Mouse (Mus musculus) thymus, postnatal 25 days (tissue): ENCODE measurements around the gene Utrn.

Source experiments
- DNase-seq: peaks from one replicate; pipeline ENCODE4 v3.0.0; 2022

Utrn gene

DNA sequence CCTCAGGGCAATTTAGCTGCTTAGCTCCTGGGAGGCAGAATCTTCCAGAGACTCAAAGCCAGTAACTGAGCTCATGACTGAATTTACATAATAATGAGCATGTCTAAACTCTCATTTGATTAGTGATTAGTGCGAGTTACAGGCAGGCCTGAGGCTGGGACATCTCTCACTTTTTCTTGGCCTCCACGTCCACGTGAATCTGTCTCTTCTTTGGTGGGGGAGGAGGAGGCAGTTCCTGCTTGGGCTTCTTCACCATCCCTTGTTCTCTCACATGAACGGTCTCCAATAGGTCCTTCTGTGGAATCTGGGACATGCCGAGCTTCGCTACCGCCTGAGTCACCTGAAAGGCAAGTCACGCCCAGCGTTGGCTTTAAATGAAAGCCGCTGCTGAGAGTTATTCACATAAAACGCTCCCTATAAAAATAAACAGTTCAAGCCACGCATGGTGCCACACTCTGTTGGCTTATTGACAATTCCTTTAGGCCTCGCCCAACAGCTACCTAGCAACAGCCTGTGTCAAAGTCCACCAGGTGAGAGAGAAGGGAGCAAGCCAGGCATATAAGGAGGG, 143.0 kb downstream of the Utrn start:
- no peak for DNase-seq

DNA sequence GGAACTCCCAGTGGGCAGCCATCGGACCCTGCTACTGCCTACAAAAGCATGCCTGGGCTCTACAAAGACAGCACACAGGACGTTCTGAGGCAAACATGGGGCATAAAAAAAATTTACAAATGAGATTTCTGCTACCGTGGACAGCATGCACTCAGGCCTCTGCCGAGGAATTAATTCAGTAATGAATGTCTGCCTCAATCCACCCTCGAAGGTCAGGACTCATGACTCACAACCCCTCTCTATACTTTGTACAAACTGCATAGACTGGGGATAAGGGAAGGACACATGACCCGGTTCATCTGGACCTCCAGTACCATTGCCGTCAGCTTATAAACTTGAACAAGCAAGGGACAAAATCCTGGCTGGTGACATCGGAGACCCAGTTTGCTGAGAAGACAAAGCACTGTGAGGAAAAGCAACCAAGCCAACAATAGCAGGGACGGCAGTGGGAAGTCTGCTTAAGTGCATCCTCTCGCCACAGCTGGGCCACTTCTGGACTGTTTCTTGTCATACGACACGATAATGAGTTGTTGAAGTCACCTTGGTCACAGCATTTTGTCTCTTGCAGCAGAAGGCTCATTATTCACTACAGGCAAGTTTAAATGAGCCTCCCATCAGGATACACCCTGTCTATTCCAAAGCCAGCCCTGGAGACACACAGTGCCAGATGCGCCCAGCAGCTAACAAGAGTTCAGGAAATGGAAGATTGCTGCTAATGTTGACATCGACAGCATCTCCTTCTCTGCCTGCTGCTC, 144.7 kb downstream of the Utrn start:
- no peak for DNase-seq

DNA sequence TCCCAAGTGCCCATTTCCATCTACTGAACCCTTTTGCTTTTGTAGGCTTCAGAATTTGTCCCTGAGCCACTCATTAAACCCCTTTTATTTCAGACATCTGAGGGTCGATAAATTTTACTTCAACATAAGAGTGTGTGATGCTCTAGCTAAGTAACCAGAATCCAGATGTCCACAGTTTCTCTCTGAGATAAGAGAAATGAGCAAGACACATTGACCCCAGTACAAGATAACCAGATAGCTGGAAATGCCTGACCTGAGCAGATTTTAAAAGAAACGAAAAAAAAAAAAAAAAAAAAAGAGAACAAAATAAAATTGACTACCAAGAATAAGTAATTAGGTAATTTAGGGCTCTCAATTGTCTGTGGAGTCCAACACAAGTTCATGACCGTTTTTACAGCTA, 145.9 kb downstream of the Utrn start:
- DNase-seq, result no peak

DNA sequence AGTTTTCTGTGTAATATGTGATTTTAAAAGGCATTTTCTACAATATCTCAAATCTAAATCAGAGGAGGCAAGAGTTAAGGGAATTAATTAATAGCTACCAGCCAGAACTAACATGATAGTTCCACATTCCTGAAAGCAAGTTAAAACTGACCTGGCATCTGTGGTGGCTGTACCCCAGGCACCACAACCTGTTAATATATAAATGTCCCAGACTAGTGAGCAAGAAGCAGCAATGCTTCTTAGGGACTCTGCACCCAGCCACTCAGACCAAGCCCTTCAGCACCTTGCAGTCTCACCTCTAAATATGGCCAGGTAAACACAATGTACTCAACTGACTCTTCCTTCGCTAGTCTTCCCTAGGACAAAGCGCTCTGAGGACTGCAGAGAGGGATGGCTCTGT, 147.1 kb downstream of the Utrn start:
- DNase-seq, result no peak

DNA sequence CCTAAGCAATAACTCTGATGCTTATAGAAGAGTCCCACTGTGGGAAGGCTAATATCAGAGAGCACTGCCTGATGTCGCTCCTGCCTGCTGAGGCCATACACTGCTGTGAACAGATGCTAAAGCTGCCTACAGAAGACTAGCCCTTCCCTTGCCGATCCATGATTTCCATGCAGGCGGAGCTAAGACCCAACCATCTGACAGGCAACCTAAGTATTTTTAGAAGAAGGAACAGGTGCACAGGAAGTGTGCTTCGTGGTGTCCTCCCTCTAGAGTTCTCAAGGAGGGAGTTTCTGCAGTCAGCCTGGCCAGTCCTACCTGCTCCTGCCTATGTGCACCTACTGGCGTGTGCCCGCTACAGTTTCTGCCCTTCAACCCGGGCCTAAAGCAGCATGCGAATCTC, 150.8 kb downstream of the Utrn start:
- DNase-seq, result no peak

DNA sequence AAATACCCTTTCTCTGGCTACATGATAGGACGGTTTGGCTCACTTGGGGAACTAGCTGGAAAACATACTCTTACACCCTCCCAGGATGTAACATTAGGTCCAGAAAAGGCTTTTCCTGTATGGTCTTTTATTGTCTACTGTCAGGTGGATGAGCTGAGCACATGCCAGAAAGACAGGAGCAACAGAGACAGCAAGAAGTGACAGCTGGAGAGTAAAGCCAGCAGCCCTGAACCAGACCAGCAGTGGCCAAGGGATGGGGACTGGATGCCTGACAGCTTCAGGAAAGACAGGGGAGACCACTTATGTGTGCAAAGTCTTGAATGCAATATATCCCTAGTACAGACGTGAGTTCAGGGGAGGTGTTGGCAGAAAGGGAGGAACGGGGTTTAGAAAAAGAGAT, 151.8 kb downstream of the Utrn start:
- no peak for DNase-seq

DNA sequence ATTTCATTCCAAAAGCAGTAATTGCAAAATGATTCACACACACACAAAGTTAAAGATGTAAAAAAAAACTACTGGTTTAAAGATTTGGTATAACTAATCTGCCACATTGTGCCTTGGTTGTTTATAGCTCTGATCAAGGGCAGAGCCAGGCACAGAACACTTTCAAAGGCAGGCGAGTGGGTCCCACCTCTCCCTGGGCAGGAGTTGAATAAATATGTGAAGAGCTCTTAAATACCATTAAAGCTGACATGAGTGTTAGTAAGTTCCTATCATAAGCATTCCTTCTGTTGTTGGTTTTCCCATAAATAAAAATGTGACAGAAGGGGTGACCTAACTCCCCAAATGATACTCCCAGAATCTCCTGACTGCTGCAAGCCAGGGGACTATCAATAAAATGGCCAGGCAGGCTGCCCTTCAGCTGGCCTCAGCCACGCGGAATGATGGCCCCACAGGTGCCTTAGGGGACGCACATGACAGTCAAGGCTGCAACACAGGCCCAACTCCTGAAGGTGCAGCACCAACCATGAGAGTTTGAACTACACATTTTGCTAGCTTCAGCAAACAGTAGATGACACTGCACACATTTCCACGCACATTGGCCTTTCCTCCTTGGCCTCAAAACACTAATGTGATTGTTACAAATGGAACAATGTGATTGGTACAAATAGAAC, 152.4 kb downstream of the Utrn start:
- no peak for DNase-seq

DNA sequence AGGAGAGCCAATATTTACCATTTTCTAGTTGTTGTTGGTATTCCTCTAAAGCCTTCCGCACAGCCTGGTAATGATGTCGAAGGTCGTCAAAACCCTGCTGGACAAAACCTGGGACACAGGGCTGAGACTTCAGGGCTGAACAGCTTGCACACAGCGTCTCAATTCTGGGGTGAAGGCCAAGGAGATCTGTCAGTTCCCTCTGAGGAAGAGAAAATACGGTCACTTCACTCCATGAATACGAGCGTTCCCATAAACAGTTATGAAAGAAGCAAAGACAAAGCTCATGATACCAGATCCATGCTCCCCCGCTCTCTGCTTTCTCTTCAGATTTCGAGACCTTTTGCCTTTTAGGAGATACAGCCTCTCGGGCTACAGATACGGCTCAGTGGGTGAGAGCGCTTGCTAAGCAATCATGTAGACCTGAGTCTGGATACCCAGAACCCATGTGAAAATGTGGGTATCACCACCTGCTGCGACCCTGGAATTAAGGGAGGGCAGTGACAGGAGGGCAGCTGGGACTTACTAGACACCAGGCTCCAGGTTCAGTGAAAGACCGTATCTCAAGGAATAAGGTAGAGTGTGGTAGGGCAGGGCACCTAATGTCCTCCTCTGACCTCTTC, 155.8 kb downstream of the Utrn start:
- DNase-seq, result no peak

DNA sequence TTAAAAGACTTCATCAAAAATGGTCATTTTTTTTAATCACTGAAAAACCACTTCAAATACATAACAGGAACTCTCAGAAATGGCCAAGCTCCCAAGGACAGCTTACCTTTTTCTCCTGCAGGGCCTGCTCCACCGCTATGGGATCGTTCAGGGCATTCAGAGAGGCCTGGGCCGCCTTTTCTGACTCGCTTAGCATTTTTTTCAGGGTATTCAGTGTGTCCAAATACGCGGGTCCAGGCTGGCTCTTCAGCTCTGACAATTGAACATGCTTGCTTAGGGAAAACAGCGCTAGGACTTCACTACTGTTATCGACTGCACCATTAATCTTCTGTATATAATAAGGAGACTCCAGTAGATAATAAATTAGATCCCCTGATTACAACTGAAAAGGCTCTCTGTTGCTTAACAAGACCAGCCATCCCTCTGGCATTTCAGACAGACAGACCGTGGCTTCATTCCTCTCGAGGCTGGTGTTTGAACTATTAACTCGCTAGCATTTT, 157.8 kb downstream of the Utrn start:
- no peak for DNase-seq

DNA sequence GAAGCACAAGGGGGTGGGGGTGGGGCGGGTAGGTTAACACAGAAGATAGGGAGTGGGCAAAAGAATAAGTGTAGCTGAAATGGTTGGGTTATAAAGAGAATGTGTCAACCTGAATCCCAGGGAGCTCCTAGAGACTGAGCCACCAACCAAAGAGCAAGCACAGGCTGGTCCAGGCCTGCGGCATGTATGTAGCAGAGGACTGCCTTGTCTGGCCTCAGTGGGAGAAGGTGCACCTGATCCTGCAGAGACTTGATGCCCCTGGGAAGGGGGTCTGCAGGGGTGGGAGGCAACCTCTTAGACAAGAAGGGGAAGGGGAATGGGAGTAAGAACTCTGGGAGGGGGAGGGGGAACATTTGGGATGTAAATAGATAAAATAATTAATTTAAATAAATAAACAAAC, 162.6 kb downstream of the Utrn start:
- DNase-seq, result no peak

DNA sequence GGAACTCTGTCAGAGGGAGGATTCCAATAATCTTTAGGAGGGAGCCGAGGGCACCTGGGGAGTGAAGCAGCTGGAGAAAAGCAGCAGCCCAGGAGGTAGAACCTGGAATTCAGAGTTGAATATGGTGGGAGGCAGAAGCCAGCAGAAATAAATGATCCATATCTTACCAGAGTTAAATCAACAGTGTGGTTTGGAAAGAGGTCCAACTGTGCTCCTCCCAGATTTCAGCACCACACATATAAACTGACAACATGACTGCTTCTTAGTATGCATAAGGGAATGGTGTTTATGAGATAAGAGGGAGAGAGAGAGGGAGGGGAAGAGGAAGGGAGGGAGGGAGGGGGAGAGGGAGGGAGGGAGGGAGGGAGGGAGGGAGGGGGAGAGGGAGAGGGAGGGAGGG, 163.2 kb downstream of the Utrn start:
- DNase-seq, result no peak

DNA sequence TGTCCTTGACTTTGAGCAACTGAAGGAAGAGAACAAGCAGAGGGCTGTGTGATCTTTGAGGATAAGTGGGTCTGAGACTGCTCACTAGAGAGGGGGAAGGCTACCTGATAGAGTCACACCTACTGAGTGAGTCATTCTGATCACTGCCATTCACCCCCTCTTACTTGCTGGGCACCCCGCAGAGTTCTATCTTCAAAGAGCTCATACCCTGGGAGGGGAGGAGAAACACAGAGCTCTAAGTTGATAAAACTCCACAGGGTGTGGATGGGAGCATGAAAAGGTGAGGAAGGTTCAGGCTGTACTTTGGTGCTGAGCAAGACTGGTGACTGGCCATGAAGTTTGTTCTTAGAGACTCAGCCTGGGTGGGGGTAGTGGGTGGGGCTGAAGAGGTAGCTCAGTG, 164.9 kb downstream of the Utrn start:
- DNase-seq, result no peak

DNA sequence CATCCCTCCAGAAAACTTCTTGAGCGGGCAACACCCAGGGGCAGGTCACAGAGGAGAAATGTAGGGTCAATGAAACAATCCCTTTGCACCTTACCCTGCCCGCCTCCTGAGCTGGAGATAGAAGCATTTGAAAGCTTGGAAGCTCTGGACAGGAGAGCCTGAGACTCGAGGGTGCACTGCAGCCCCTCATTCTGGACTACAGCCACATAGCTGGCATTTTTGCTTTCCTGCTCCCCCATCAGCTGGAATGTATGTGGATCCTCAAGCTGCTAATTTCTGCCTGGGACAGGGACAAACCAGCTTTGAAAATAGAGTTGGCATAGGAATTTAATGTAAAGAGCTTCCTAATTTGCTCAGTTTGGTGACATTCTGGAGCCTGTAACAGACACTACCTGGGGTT, 165.6 kb downstream of the Utrn start:
- no peak for DNase-seq

DNA sequence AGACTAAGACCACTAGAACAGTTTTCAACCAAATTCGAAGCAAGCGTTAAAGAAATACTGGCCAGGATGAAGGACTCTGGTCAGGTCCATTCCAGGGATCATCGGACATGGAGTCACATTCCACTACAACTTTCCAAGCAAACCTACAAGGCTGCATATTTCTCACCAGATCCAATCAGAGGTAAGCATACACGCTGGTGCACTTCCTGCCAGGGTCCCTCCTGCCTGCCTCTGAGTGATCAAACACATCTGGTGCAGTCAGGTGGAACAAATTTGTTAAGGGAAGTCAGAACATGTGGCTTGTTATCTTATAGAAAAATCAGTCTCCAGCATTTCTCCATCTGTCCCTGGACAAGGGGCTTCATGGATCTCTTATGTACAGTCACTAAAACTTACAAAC, 167.0 kb downstream of the Utrn start:
- DNase-seq, result no peak

DNA sequence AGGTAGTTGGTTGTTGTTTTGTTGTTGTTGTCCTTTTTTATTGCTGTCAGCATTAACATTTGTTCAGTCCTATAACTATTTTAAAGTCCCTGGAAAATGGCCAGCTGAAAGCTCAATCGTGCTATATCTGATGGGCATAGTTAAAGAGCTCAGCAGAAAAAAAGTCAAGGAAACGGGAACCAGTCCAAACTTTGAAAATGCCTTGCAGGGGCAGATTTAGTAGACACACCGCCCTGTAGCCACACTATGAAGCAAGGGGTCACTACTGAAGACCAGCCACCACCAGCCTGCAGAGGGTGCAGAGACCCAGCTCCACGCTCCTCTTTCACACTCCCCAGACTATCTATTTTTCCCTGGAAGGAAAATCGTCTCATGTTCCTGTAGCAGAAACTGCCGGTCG, 167.5 kb downstream of the Utrn start:
- no peak for DNase-seq

DNA sequence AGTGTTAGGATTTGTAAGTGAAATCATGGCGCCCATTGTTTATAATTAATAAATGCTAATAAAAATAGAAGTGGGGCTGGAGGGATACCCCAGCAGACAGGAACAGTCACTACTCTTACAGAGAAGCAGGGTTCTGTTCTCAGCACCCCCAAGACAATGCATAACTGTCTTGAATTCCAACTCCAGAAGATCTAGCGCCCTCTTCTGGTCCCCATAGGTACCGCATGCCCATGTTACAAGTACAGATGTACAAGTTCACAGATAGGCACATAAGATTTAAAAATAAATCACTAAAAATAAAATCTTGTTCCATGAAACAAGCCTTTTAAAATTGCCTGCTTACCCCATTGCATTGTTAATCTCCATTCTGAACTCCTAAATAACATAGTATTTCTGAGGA, 168.6 kb downstream of the Utrn start:
- peak; percentile 22 for DNase-seq

DNA sequence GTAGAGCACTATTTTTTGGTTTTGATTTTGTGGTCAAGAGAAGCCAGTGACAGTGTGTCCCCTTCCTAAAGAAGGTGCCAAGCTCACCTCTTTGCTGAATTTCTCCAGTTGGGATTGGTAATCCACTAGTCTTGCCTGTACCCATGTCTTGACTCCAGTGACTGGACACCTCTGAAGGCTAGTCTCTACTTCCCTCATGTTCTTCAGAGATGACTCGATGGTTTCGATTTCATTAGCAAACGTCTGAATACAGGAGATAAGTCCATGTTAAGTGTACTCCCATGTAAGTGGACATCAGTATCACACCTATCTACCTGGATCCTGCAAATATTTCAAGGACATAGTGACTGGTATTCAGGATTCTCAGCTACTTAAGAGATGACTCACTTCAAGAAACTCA, 171.3 kb downstream of the Utrn start:
- no peak for DNase-seq

DNA sequence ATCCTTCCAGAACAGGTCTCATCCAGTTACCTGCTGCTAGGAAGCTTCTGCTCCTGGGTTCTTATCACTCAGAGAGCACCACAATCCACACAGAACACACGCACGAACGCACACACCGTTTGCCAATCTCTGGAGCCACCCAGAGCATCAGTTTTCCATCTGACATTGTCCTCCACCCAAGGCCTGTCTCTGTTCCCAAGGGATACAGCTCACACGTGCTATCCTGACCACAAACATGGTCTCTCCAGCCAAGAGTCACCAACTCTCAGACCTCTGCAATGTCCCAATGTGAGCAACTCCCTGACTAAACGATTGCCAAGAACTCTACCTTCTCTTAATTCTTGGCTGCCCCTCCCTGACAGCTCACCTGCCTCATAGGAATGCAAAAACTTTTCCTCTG, 172.5 kb downstream of the Utrn start:
- DNase-seq, result no peak

DNA sequence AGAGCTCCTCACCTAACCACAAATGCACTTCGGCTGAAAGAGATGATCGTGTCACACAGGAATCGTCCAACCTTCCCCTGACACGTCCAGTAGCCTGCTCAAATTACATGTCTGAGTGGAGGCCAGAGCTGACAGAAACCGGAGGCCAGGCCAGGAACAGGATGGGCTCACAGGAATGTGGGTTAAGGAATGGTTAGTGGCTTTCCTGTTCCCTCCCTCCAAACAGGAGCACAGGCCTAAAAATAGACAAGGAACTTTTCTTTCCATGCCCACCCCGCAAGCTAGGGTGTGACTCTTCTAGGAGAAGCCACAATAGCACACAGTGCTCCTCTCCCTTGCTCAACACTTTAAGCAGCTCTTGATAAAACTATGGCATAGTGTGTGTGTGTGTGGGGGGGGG, 174.4 kb downstream of the Utrn start:
- DNase-seq, result no peak

DNA sequence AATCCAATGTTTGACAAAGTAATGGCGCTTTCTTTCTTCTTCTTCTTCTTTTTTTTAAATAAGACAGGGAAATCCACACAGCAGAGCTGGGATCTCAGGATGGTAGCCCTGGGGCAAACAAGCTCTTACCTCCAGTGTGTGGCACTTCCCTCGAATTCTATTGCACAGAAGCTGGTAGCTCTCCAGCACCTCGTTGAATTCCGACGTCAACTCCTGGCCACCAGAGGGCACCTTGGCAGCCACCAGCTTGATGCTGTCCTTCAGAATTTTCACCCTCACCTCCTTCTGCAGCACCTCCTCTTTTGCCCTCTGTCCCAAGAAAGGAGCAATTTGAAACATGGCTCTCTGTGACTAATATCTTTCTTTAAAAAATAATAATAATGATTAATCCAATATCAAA, 178.6 kb downstream of the Utrn start:
- DNase-seq, result peak; percentile 70

DNA sequence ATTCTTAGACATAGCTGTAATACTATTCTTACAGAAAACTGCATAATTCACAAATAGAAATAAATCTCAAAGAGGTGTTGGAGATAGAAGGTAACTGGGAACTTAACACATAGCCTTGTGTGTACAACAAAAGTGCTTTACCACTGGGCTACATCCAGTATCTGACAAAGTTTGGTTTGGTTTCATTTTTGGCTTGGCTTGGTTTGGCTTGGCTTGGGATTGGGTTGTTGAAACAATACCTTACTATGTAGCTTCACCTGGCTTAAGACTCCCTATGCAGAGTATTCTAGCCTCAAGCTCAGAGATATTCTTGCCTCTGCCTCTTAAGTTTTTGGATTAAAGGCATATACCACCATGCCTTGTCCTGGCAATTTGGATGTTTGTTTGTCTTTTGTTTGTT, 183.5 kb downstream of the Utrn start:
- DNase-seq, result no peak

DNA sequence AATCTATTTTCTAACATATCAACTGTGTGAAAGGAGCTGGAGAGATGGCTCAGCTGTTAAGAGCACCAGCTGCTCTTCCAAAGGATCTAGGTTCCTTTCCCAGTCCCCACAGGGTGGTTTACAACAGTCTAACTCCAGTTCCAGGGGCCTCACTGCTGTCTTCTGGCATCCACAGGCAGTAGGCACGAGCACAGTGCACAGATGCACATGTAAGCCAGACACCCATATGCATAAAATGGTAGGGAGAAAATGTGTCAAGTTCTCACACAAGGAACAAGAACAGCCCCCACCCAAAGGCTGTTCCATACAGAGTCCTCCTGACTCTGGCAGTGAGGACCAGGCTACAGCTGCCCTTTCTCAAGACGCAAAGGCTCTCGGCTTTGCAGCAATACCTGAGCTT, 185.1 kb downstream of the Utrn start:
- DNase-seq, result no peak

DNA sequence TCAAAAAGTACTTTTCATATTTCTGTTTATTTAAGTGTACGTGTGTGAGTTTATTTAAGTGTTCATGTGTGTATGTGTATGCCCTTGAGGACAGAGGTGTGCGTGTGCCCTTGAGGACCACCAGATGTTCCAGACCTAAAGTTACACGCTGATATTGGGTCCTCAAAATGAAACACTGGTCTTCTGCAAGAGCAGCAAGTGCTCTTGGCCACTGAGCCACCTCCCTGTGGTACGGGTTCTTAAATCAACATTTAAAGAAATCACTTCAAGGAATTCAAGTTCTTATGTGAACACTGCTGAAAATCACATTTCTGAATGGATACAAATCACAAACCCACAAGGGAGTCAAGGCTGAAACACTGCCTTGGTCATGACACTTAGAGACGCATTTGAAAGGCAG, 195.9 kb downstream of the Utrn start:
- no peak for DNase-seq

DNA sequence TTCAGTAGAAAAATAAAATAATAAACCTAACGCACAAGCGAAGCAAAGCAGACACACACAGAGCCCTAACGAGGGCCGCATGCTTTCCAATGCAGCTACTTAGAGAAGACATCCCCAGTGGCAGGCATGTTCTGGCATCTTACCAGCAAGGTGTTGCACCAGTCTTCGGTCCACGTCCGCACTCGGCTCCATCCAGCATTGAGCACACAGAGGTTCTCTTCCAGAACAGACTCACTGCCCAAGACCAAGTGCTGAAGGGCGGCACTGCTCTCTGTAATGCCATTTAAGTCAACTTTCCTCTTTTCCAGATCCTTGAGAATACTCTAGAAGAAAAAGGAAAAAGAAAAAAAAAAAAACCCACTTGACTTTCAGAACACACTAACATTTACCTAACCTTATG, 197.6 kb downstream of the Utrn start:
- no peak for DNase-seq
